Mouse (Mus musculus): ENCODE results near the gene Med19.

- TF ChIP-seq SRF (IDR thresholded peaks at IDR 0.05; ENCODE audit: control insufficient read depth, insufficient read length, low read depth): no peak
- no peak for TF ChIP-seq TCF12 (IDR thresholded peaks at IDR 0.05; ENCODE audit: insufficient read depth, poor library complexity, severe bottlenecking)
- no peak for TF ChIP-seq REST (IDR thresholded peaks at IDR 0.05; ENCODE audit: insufficient read depth, insufficient read length)
- TF ChIP-seq POLR2A (IDR thresholded peaks at IDR 0.05; ENCODE audit: insufficient read length, low read depth): no peak
- no peak for TF ChIP-seq USF1 (IDR thresholded peaks at IDR 0.05; ENCODE audit: low read depth)
- TF ChIP-seq MAX (IDR thresholded peaks at IDR 0.05; ENCODE audit: low read depth): no peak
- no peak for TF ChIP-seq POLR2AphosphoS2 (IDR thresholded peaks at IDR 0.05; ENCODE audit: insufficient read length, low read depth)
- no peak for TF ChIP-seq MYOD1 (IDR thresholded peaks at IDR 0.05; ENCODE audit: control insufficient read depth in 1 of 3, insufficient read length in 2 of 3, low read depth in 2 of 3)
- TF ChIP-seq MYOG (IDR thresholded peaks at IDR 0.05; ENCODE audit: control insufficient read depth in 1 of 3, insufficient read depth in 1 of 3, insufficient read length in 2 of 3, low read depth in 2 of 3): no peak
- TF ChIP-seq TCF3 (IDR thresholded peaks at IDR 0.05; ENCODE audit: insufficient read length, low read depth): no peak
- TF ChIP-seq E2F4 (IDR thresholded peaks at IDR 0.05; ENCODE audit: insufficient read depth): no peak
- no peak for TF ChIP-seq CEBPB (IDR thresholded peaks at IDR 0.05; ENCODE audit: insufficient read depth, poor library complexity, severe bottlenecking)
Observed at GRCm38 (mm10) chr2:84632001-84632400, 46.2 kb upstream of the Med19 start.

Measured in myocyte (in vitro differentiated cells).